Mouse (Mus musculus) hindbrain, embryonic 13.5 days (tissue): ENCODE data around the gene Jmjd8. TPM values are rescaled to one million over a fixed set of nuclear protein-coding genes. Genes with fewer than 3 reads are reported as not detected.
"Not testable (repeated sequence)": the region's sequence is repeated elsewhere in the genome, so short reads cannot be mapped to it uniquely, and the experiment has no call there.

Experiments used
- ATAC-seq: fragments of 200-750 bp; cut with Nextera tagmentation; 2 replicates; pipeline ENCODE4 v1.8.0; 2017; ENCODE audit warnings: moderate TSS enrichment; ENCODE audit not compliant: low FRiP score
- H3K27ac ChIP-seq: fragments of 300-500 bp; sonication (generic); 2 replicates; pipeline ENCODE4 v1.5.1; 2015; ENCODE audit warnings: inconsistent platforms, mild to moderate bottlenecking, moderate library complexity
- H3K27me3 ChIP-seq: fragments of 300-500 bp; sonication (generic); 2 replicates; pipeline ENCODE4 v1.6.1; 2015; ENCODE audit warnings: mild to moderate bottlenecking, inconsistent platforms
- H3K36me3 ChIP-seq: fragments of 300-500 bp; sonication (generic); 2 replicates; pipeline ENCODE4 v1.6.1; 2015; ENCODE audit warnings: mild to moderate bottlenecking, inconsistent platforms
- H3K4me1 ChIP-seq: fragments of 300-500 bp; sonication (generic); replicated peaks from 2 replicates; pipeline ENCODE4 v1.6.1; 2015; ENCODE audit warnings: inconsistent platforms
- H3K4me2 ChIP-seq: fragments of 300-500 bp; sonication (generic); 2 replicates; pipeline ENCODE4 v1.6.1; 2015; ENCODE audit warnings: inconsistent platforms, mild to moderate bottlenecking, moderate library complexity
- H3K4me3 ChIP-seq: fragments of 300-500 bp; sonication (generic); 2 replicates; pipeline ENCODE4 v1.5.1; 2015; ENCODE audit warnings: mild to moderate bottlenecking, inconsistent platforms
- H3K9ac ChIP-seq: fragments of 300-500 bp; sonication (generic); 2 replicates; pipeline ENCODE4 v1.6.1; 2015; ENCODE audit warnings: mild to moderate bottlenecking, inconsistent platforms
- H3K9me3 ChIP-seq: fragments of 300-500 bp; sonication (generic); 2 replicates; pipeline ENCODE4 v1.6.1; 2016; ENCODE audit warnings: inconsistent platforms
- WGBS: fragments of 180-500 bp; shearing (Covaris S2); methylation state at CpG from one replicate; pipeline ENCODE4 v1.1.7; 2015; 5-methylcytosine and 5-hydroxymethylcytosine counted together
- polyA plus RNA-seq: library from polyadenylated mRNA; unstranded; fragments of >200 nt; fragmentation: Nextera tagmentation; extraction: Ambion mirVana; gene quantifications from 2 replicates; pipeline ENCODE4 v1.2.1, GENCODE M21; 2015

Jmjd8 gene
- polyA plus RNA-seq, 1 experiment from 2014 or later: 64.2 TPM

DNA sequence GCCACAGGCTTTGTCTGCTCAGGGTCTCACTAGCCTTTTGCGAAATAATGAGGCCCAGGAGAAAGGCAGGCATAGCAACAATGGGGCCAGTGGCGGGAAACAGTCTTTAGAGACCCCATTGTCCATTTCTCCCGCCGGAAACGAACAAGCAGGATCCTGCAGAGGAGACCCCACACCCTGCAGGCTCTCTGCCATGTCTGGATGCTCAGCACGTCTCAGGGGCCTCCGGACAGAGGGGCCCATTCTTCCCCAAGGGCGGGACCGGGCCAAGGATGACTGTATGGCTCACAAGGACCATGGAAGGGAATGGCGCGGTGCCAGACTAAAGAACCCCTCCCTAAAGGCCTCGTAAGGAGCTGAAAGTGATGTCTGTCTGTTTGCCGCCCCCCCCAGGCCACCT, 34.5 kb upstream of the Jmjd8 start:
- peak overlapping the region; percentile 70; the same call in 1 of the 2 replicates for H3K9ac ChIP-seq
- H3K4me3 ChIP-seq: peak overlapping the region; percentile 61; the same call in 1 of the 2 replicates
- ATAC-seq: no peak
- H3K9me3 ChIP-seq: no peaks in the 10 kb centered on the region
- peaks cover 64% of the 10 kb centered on the region for H3K4me1 ChIP-seq
- peak overlapping the region; percentile 93 for H3K27ac ChIP-seq
- peaks cover 4% of the 10 kb centered on the region; the same call in 1 of the 2 replicates for H3K27me3 ChIP-seq
- peak overlapping the region; percentile 88 for H3K4me2 ChIP-seq
- peaks cover 7% of the 10 kb centered on the region for H3K36me3 ChIP-seq
- 10% methylated on average over 13 of the region's 13 CpGs for WGBS

DNA sequence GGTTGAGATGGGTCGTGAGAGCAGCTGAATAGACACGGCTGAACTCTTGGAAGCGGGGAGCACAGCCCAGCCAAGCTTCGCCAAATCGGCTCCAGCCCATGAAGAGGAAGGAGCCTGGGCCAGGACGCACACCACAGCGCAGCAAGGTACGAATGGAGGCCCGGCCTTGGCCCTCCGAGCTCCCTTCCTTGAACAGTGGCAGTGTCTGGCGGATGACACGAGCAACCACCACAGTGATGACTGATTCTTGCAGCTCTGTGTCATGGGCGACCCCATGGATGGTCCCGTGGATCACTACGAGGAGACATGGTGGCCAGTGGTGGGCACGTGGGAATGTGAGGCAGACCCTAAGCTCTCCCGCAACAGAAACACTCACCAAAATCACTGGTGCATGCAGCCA, 33.7 kb upstream of the Jmjd8 start:
- Histone ChIP-seq H3K27ac (peak overlapping the region; percentile 93), H3K36me3 (no peaks in the 10 kb centered on the region), H3K9ac (peak overlapping the region; percentile 70), H3K9me3 (no peaks in the 10 kb centered on the region), H3K4me1 (peaks cover 64% of the 10 kb centered on the region), H3K27me3 (peaks cover 4% of the 10 kb centered on the region; the same call in 1 of the 2 replicates), H3K4me2 (peak overlapping the region; percentile 88), H3K4me3 (peak overlapping the region; percentile 61)
- no peak for ATAC-seq
- WGBS: 45% methylated on average over 17 of the region's 17 CpGs

DNA sequence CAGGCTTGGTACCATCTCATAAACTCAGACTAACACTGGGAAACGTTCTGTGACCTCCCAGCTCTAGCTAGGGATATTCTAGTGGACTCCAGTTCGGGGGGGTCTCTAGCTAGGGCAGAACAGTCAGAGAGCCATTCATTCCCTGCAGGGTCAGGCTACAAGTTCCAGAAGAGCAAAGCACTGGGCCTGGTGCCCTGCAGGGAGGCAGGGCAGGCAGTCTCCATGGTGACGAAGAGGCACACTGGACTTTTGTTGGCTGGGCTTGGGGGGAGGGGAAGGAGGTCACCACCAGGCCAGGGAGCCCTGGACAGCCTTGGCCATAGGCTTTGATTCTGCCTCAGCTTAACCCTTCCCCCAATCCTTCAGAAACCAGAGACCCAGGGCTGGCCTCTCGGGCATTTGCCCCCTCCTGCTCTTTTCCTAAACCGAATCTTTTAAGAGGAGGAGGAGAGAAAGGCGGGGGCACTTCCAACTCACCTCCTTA, 33.0 kb upstream of the Jmjd8 start, which contains the start of gene AC134908.4:
AC134908.4 (minus strand) TSS at position 51 of the 484 bp plus-strand sequence.
- Histone ChIP-seq H3K4me1 (peaks cover 60% of the 10 kb centered on the region), H3K27ac (peak within 1 kb of the TSS; percentile 93), H3K9me3 (no peaks in the 10 kb centered on the region), H3K4me3 (peak within 1 kb of the TSS; percentile 61), H3K4me2 (peak within 1 kb of the TSS; percentile 88), H3K36me3 (no peaks in the 10 kb centered on the region), H3K27me3 (peaks cover 4% of the 10 kb centered on the region; the same call in 1 of the 2 replicates), H3K9ac (peak within 1 kb of the TSS; percentile 70)
- 6% methylated on average over 6 of the region's 6 CpGs for WGBS
- no peak for ATAC-seq

DNA sequence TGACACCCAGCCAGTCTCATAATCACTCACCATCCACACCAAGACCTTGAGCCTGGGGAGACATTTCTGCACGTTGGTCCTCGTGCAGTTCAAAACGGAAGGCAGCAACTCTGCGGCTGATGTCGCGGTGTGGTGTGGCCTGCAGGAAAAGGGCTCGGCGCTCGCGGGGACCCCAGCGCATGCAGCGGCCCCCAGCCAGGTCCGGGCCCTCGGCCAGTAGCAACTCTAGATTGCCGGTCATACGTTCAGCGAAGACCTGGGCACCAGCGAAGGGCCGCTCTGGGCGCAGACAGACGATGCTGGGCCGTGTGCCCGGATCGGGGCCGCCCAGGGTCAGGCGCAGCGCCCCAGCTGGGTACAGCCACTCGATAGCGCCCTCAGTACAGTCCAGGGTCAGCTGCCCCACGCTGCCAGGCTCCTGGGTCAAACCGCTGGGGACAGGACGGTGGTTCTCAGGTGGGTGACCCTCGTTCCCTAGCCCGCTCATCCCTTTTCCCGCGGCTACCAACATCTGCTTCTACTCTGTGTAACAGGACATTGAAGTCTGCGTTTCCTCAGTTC, 32.4 kb upstream of the Jmjd8 start:
- peaks cover 57% of the 10 kb centered on the region for H3K4me1 ChIP-seq
- peak overlapping the region; percentile 70 for H3K9ac ChIP-seq
- no peaks in the 10 kb centered on the region for H3K36me3 ChIP-seq
- WGBS: under 1% methylated on average over 37 of the region's 37 CpGs
- ATAC-seq: no peak
- H3K4me2 ChIP-seq: peak overlapping the region; percentile 88
- peaks cover 6% of the 10 kb centered on the region for H3K27me3 ChIP-seq
- no peaks in the 10 kb centered on the region for H3K9me3 ChIP-seq
- H3K27ac ChIP-seq: peak overlapping the region; percentile 76; the same call in 1 of the 2 replicates
- H3K4me3 ChIP-seq: peak overlapping the region; percentile 61

- Histone ChIP-seq H3K27ac (peak within 1 kb of the TSS; percentile 76; the same call in 1 of the 2 replicates), H3K27me3 (peaks cover 8% of the 10 kb centered on the region), H3K36me3 (no peaks in the 10 kb centered on the region), H3K9ac (peak within 1 kb of the TSS; percentile 70), H3K4me3 (peak within 1 kb of the TSS; percentile 61), H3K4me2 (peak within 1 kb of the TSS; percentile 88), H3K4me1 (peaks cover 52% of the 10 kb centered on the region), H3K9me3 (no peaks in the 10 kb centered on the region)
- under 1% methylated on average over 34 of the region's 35 CpGs for WGBS
- ATAC-seq: peak; percentile 70
Observed at GRCm38 (mm10) chr17:25796951-25797369, 31.7 kb upstream of the Jmjd8 start, which contains the start of gene Metrn. TSS of gene Metrn (minus strand) at chr17:25797136.

DNA sequence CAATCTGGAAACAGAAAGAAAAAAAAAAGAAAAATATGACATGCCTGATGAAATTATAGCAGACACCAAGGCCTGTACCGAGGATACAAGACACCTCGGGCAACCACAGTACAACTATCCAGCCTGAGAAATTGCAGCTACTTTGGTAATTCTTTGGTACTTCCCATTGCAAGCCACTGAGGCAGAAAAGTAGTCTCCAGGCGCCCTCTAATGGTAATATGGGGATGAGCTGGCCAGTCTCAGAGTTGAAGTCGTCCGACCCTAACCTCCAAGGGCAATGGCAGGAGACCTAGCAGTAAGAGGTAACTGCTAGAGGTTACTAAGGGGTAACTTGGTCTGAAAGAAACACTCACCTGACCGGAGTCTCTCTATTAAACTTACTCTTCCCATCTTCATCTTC, 27.6 kb upstream of the Jmjd8 start:
- no peaks in the 10 kb centered on the region for H3K9me3 ChIP-seq
- no peak for ATAC-seq
- WGBS: 9% methylated on average over 6 of the region's 6 CpGs
- H3K9ac ChIP-seq: no peak overlapping the region
- no peak overlapping the region for H3K4me2 ChIP-seq
- H3K27me3 ChIP-seq: peaks cover 8% of the 10 kb centered on the region
- no peaks in the 10 kb centered on the region for H3K36me3 ChIP-seq
- peaks cover 41% of the 10 kb centered on the region for H3K4me1 ChIP-seq
- H3K27ac ChIP-seq: no peak overlapping the region
- no peak overlapping the region for H3K4me3 ChIP-seq

- no peaks in the 10 kb centered on the region for H3K9me3 ChIP-seq
- H3K27ac ChIP-seq: peak overlapping the region; percentile 92
- no peaks in the 10 kb centered on the region for H3K36me3 ChIP-seq
- H3K9ac ChIP-seq: peak overlapping the region; percentile 63
- ATAC-seq: peak; percentile 88
- no peak overlapping the region for H3K4me3 ChIP-seq
- peaks cover 30% of the 10 kb centered on the region for H3K4me1 ChIP-seq
- peak overlapping the region; percentile 37 for H3K4me2 ChIP-seq
- 8% methylated on average over 10 of the region's 10 CpGs for WGBS
- H3K27me3 ChIP-seq: peaks cover 4% of the 10 kb centered on the region; the same call in 1 of the 2 replicates
Observed at GRCm38 (mm10) chr17:25802825-25803517, 25.7 kb upstream of the Jmjd8 start.

DNA sequence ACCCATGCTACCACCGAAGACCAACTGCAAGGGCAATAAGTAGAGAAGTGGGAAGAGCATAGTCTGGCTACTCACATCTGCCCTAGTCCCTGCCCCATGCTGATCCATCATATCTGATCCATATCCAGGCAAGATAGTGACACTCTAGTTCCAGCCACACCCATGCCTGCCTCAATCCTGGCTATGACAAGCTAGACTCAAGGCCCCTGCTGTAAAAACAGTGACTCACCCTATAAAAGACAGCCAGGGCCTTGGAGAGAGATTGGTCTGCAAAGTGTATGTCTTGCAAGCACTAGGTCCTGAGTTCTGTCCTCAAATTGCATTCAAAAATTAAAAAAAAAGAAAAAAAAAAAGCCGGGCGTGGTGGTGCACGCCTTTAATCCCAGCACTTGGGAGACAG, 22.2 kb upstream of the Jmjd8 start:
- H3K27me3 ChIP-seq: no peaks in the 10 kb centered on the region
- 91% methylated on average over 4 of the region's 4 CpGs for WGBS
- no peak overlapping the region for H3K4me3 ChIP-seq
- no peak overlapping the region for H3K27ac ChIP-seq
- H3K4me2 ChIP-seq: no peak overlapping the region
- no peaks in the 10 kb centered on the region for H3K36me3 ChIP-seq
- H3K4me1 ChIP-seq: peaks cover 53% of the 10 kb centered on the region
- no peak overlapping the region for H3K9ac ChIP-seq
- ATAC-seq: no peak
- no peaks in the 10 kb centered on the region for H3K9me3 ChIP-seq

DNA sequence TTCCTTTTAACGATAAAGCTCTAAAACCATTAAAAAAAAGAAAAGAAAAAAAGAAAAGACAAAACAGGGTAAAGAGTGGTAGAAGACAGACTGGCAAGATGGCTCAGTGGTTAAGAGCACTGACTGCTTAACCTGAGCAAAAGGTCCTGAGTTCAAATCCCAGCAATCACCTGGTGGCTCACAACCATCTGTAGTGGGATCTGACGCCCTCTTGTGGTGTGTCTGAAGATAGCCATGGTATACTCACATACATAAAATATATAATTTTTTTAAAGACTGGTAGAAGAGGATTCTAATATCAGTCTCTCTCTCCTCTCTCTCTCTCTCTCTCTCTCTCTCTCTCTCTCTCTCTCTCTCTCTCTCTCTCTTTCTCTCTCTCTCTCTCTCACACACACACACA, 21.2 kb upstream of the Jmjd8 start:
- not testable (repeated sequence) for H3K4me2 ChIP-seq, H3K9me3 ChIP-seq, H3K9ac ChIP-seq, H3K27ac ChIP-seq, H3K27me3 ChIP-seq, ATAC-seq, H3K4me3 ChIP-seq, H3K36me3 ChIP-seq
- H3K4me1 ChIP-seq: peaks cover 57% of the 10 kb centered on the region
- 44% methylated on average over 2 of the region's 2 CpGs for WGBS

DNA sequence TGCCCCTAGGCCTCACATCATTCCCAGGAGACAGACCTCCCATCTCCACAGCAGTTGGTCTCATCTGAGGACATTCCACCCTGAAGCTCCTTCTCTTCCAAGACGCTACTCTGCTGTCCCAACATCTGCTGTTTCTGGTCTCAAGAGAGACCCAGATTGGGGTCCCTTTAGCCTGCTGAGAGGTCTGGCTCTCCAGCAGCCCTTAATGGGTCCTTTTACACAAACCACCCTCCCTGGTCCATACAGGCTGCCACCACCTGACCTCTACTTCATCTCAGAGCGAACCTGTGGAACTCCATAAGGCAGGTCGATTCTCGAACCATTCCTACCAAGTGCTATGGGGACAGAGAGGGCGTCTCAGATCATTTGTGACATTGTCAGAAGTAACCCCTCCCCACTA, 20.6 kb upstream of the Jmjd8 start:
- 25% methylated on average over 5 of the region's 5 CpGs for WGBS
- peaks cover 57% of the 10 kb centered on the region for H3K4me1 ChIP-seq
- no peaks in the 10 kb centered on the region for H3K27me3 ChIP-seq

DNA sequence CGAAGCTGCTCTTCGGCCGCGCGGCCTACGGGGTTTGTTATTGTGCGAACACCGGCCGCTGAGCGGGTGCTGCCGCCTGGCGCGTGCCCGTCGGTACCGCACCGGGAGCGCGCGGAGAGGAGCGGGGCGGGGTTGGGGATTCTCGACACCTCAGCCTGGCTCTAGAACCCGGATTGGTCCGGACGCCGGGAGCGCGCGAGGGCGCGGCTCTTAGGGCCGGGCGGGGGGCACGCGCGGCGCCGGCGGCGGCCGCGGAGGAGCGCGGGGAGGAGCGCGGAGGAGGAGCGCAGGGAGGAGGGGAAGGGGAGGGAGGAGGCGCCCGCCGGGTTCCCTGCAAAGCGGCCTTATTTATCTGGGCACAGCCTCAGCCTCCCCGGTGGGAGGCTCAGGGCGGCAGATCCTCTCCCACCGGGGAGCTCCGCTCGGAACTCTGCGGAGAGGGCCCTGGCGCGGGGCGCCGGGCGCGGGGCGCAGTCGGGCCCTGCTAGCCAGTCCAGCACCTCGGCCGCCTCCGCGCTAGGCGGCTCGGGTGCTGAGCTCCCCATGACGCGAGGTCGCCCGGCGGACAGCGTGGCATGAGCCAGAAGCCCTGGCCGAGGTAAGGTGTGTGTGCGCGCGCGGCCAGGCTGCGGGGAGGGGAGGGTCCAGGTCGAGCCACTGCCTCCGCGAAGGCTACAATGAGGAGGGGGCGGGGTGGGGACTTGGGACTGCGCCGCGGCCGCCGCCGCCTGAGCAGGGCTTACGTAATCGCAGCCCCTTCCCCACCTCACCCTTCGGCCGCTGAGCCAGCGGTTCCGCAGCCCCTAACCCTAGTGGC, 19.7 kb upstream of the Jmjd8 start, which contains the start of gene Fbxl16:
Fbxl16 (plus strand) TSS at position 297 of the 817 bp plus-strand sequence.
- peak within 1 kb of the TSS; percentile 98 for H3K27ac ChIP-seq
- peak within 1 kb of the TSS; percentile 86 for H3K4me3 ChIP-seq
- peaks cover 3% of the 10 kb centered on the region; the same call in 1 of the 2 replicates for H3K27me3 ChIP-seq
- H3K4me2 ChIP-seq: peak within 1 kb of the TSS; percentile 95
- peaks cover 56% of the 10 kb centered on the region for H3K4me1 ChIP-seq
- H3K9ac ChIP-seq: peak within 1 kb of the TSS; percentile 98
- ATAC-seq: peak; percentile 82
- WGBS: under 1% methylated on average over 85 of the region's 100 CpGs
- H3K36me3 ChIP-seq: no peaks in the 10 kb centered on the region
- H3K9me3 ChIP-seq: no peaks in the 10 kb centered on the region

More for the DNA sequence above, 20.6 kb upstream of the Jmjd8 start:
- H3K9ac ChIP-seq: peak overlapping the region; percentile 98
- 0 out of 2 replicates have a peak, but pooled peaks have one; percentile 1 for ATAC-seq
- peak overlapping the region; percentile 98 for H3K27ac ChIP-seq
- H3K4me3 ChIP-seq: peak overlapping the region; percentile 86
- no peaks in the 10 kb centered on the region for H3K36me3 ChIP-seq
- no peaks in the 10 kb centered on the region for H3K9me3 ChIP-seq
- H3K4me2 ChIP-seq: peak overlapping the region; percentile 95
